Mouse (Mus musculus) kidney, postnatal 36 days (tissue): Measurements from ENCODE around the gene Tmem230.

Experiments
- DNase-seq, 2 experiments: peaks; one replicate each; pipeline ENCODE4 v3.0.0; 2021 to 2022; ENCODE audit warnings: mixed read lengths in 2 of 2

The Tmem230 gene

DNA sequence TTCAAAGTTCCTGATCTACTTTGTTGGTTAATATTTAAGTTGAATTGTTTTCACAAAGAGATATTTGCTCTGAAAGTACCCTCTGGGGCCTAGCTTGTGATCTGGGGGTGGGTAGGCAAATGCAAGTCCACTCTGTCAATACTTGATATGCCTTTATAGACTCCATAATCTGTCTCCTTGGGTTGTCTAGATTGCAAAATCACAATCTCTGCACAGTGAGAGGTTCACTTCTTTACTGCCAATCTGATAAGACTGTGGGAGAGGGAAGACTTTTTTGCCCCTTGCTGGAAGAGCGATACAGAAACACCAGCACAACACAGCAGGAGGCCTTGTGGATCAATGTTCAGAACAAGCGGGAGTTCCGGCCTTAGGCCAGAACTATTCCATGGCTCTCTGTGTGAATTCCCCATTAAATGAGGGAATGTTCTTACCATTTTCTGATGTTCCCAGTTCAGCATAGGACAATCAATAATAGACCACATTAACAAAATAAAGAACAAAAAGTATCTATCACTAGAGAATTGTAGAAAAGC is 15.1 kb downstream of the Tmem230 start:
- DNase-seq, result no peak

DNA sequence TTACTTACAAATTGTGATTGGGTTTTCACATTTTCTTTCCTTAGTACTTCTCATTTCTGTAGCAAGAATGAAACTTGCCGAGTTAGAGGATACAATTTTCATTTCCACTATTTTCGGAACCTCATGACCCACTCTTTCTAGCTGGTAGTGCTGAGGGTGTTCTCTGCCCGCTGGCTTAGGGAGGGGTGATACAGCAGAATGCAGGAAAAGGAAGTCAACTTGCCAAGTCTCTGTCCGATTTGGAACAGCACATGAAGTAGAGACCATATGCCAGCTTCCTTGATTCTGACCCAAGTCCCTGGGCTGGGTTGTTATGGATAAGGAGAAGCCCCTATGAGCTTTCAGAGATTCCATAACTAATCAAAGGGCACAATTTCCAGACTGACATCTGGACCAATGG is 23.2 kb downstream of the Tmem230 start:
- DNase-seq, result no peak

DNA sequence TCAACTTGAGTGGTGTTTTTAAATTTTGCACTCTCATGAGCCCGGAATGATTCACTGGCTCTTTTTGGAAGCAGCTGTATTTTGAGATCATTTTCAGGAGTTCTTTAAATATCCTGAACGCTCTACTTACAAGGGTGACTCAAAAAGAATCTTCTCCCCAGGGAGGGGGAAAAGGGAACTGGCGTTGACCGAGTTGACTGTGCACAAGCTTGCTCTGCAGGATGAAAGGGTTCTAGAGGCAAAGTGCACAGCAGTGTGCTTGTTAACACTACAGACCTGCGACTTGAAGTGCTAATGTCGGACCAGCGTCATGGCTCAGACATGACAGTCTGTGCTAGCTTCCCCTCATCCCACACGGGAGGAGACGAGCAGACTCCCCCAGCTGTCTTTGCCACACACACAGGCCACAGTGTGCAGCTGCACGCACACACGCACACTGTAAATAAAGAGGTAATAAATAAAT is 26.0 kb downstream of the Tmem230 start:
- no peak for DNase-seq

DNA sequence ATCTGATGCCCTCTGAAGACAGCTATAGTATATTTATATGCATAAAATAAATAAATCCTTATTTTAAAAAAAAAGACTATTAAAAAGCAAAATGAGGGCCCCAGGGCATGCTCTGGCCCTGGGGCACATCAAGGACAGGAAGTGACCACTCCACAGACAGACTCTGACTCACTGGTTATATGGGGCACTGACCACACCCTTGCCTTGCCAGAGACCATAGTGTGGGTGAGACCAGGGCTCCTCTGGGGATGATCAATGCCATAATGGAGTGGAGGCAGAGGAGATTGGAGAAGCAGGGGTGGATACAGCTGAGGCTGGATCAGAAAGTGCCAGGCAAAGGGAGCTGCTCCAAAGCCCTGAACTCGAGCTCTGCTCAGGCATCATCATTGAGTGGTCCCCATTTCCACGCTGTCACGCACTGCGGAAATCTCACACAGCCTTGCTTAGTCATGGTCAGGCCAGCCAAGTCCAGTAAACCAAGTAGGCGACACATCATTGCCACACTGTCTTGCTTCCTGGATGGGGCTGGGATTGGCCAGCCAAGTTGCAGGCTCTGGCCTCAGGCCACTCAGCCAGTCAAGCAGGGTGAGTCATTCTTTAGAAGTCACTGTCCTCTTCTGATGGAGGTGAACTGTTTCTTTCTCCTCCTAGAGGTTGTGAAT is 35.5 kb downstream of the Tmem230 start:
- peak in 1 of 2 experiments; percentile 10 for DNase-seq

DNA sequence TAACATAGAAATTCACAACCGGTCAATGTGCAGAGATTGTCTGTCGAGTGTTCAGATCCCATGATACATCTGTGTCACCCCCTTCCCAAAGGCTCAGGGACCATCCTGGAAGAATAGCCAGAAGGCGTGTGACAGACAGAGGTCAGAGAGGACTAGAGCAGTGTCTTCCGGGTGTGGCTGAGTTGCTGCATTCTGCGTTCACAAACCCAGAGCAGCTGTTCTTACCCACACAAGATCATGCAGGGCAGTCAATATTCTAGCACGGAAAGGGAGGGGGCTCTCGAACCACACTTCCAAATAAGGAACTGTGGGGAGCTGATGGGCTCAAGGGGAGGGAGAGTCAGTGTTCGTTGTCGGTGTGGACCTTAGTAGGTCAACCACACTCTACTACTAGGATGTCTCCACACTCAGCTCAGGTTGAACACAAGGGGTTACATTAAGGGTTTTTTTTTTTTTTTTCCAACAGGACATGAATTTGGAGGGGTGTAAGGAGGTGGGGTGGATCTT is 36.7 kb downstream of the Tmem230 start:
- no peak for DNase-seq

DNA sequence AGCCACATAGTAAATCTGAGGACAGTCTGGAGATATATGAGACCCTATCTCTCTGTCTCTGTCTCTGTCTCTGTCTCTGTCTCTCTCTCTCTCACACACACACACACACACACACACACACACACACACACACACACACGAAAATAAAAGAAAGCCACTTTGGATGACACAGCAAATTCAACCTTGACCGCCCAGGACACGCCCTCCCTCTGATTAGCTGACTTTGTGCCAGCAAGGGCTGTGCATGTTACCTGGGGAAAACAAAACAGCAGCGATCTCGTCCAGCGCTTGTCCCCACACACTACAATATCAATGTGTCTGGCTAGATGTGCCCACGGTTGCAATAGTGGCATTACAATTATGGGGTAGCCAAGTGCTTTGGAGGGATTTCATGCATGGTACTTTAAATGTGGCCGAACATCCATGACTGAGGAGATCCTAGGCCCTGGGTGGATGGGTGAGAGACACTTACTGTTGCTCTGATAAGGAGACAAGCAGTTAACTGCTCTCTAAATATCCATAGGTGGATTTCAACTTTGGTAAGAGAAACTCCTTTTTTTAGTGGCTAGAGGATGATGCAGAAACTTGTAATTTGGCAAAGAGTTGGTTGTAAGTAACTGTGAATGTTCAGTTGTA is 39.2 kb downstream of the Tmem230 start:
- DNase-seq, result peak in 1 of 2 experiments; percentile 29

DNA sequence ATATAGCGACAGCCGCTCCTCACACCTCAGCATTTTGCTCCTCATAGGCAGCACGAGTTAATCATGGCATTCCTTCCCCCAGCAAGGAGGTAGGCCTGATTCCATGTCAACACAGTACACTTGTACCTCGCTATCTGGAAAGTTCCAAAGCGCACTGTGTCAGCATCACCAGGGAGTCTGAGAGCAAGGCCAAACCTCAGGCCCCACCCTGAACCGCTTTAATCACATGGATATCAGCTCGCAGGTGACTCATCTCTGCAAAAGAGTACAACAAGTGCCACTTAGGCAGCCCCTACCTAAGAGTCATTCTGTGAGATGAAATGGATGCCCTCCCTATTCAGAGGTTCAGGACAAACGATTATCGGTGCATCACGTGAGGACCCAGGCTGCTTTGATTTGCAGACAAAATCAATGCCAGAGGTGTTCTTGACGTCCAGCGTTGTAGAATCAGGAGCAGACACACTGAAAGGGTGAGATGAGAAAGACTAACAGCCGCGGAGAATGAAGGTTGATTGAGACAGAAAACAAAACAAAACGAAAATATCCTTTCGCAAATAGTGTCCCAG is 41.2 kb downstream of the Tmem230 start:
- no peak for DNase-seq

DNA sequence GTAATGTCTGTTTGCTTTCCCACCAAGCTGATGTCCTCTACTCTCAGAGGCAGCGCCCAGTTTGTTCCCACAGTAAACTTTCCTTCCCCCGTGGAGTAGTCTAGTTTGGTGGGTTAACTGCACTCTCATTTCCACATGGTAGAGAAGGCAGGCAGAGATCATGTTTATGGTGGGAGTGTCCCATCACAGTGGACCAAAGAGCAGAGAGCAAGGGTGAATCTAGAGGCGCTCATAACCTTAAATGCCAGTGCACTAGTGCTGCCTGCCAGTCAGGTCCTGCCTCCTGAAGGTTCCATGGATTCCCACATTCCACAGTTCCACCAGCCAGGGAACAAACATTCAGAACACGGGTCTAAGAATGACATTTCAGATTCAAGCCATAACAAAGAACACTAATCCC is 42.1 kb downstream of the Tmem230 start:
- DNase-seq, result no peak

DNA sequence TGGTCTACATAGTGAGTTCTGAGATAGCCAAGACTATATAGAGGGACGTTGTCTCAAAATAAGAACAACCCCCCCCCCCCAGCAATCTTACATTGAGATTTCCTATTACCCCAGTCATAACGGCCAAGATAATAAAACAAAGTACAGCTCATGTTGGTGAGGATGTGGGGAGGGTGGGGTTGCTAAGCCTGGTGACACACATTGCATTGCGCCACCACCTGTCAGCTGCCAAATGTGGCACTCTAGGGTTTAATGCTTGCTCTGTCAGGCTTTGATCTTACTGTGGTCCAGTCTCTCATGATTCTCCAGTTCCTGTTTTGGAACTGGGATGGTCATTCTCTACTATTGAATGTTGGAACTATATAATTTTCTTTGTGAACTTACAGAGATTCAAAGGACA is 43.8 kb downstream of the Tmem230 start:
- no peak for DNase-seq

DNA sequence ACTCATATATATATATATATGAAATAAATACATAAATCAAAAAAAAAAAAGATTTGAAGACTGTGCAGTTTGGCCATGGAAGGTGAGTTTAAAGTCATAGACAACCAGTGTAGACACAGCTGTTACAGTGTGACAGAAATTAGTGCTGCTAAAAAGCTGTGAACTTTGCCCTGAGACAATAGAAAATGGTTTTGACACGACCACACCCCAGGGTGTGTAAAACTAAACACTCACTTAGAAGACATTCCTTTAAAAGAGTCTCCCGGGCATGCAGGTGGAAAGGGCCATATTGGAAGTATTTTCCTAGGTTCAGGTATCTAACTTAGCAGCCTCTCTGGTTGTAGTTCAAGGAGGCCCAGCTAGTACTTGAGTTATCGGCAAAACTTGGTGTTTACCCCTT is 44.4 kb downstream of the Tmem230 start:
- no peak for DNase-seq

DNA sequence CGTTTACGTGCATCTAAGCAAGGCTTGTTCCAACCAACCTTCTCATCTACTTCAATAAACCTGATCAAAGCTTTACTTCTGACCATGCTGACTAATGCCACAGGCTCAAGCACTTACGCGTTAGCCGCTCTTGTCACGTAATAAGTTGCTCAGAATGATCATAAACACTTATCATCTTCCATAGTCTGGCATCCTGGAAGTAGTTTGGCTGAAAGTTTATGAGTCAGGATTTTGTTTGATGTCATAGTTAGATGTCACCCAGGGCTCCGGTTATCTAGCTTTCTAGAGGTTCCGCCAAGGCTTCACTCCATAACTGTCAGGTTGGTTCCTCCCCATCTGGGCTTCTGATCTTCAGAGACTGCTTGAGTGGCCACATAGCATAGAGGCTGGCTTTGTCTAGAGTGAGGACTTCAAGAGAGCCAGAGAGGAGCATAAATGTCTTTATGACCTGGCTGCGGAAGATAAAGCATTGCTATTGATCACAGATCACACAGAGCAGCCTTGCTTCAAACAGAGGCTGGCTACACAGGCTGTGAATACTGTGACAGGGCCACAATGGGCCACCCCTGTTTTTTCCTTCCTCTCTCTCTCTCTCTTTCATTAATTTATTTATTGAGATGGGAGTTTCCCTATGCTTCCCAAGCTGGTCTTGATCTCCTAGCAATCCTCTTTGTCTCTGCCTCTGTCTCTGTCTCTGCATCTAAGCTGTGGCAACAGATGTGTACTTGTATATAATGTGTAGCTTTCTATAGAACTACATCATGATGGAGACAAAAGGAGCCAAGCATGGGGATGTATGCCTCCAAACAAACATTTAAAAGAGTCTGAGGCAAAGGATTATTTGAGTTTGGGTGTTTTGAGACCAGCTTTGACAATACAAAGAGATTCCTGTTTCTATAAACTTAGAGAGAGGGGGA is 49.3 kb downstream of the Tmem230 start:
- DNase-seq, result no peak

DNA sequence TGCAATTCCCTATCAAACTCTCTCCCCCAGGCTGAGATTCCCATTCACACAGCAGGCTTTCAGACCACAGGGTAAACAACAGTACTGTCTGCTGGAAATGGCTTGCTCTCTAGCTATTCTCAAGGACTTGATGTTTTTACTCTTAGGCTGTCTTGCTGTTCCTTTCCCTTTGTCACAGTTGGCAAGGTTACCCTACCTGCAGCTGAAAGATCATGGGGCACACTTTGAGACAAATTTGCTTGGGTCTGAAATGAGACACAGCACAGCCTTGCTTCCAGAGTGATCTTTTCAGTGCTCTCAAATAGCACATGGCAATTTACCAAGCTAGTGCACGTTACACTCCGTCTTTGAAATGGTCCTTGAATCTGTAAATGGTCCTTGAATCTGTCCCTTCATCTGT is 52.0 kb downstream of the Tmem230 start:
- no peak for DNase-seq

DNA sequence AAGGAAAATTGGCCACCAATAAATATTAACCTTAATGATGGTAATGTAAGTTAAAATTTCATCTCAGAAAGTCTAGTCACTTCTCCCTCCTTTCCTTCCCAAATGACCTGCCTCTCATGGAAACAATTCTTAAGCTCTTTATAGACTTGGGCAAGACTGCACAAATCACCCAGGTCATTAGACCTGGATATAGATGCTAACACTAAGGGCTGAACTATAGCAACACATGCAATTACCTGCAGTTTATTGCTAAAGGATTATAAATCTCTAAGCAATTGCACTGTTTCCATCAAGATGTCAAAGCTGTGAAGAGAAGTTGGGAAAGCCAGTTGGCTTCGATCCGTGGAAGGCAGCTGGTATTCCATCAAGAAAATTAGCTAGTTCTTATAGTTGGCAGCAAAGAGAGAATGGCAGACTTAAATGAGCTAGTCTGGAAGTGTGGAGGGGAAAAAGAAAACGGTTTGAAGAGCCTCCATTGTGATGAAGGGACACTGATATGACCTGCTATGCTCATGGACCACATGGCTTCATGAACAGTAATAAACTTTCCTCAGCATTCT is 56.9 kb downstream of the Tmem230 start:
- DNase-seq, result no peak
